Mouse (Mus musculus): Measurements from ENCODE around the gene Usp46. TPM values are rescaled to one million over a fixed set of nuclear protein-coding genes. Genes with fewer than 3 reads are reported as not detected.
"Not testable (repeated sequence)": the region's sequence is repeated elsewhere in the genome, so short reads cannot be mapped to it uniquely, and the experiment has no call there.

Gene Usp46
- polyA plus RNA-seq, 1 experiment: 2.2 TPM

DNA sequence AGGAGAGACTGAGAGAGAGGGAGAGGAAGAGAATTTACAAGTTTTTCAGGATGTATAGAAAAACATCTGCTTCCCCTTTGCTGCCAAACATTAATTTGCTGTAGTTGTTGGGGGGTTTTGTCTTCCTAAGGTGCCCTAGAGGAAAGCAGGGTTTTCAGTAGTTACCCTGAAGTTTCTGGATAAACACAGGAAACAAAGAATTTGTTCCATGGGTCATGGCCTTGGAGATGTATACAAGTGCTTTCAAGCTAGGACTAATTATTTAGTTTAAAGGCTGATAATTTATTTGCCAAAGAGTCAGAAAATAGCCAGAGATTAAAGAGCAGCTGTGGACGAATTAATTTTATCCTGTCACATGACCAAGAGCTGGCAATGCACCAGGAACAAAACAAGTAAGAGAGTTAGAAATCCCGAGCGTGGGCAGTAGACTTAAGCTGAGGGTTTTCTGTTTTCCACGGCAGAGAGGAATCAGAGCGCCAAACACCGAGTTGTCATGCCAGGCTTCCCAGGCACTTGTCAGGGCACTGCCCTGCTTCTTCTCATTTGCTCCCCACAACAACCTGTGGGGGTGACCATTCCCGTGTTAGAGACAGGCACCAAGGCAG, 98.1 kb downstream of the Usp46 start:
- no peaks in the 10 kb centered on the region for H3K36me3 ChIP-seq (ENCODE audit: control insufficient read depth, insufficient read depth, low read length)
- TF ChIP-seq CTCF (IDR thresholded peaks at IDR 0.05; ENCODE audit: borderline replicate concordance, control insufficient read depth, extremely low read depth, insufficient read depth, low read length, poor library complexity) (no peak), POLR2A (IDR thresholded peaks at IDR 0.05; ENCODE audit: control insufficient read depth, extremely low read depth, insufficient read depth, low read length, poor library complexity) (no peak)
- no peak overlapping the region for H3K27ac ChIP-seq (ENCODE audit: control insufficient read depth, insufficient read depth, low read length)
- H3K4me3 ChIP-seq (ENCODE audit: control insufficient read depth, insufficient read depth, low read length): no peak overlapping the region
- no peak for DNase-seq
- no peaks in the 10 kb centered on the region for H3K4me1 ChIP-seq (replicated peaks; ENCODE audit: control insufficient read depth, insufficient read depth, low read length)
- WGBS: 42% methylated on average over 7 of the region's 7 CpGs
- no peaks in the 10 kb centered on the region for H3K27me3 ChIP-seq (ENCODE audit: control insufficient read depth, insufficient read depth, low read length)

GRCm38 (mm10) chr5:73969338-73969737, 98.9 kb downstream of the Usp46 start:
- no peak for DNase-seq

DNA sequence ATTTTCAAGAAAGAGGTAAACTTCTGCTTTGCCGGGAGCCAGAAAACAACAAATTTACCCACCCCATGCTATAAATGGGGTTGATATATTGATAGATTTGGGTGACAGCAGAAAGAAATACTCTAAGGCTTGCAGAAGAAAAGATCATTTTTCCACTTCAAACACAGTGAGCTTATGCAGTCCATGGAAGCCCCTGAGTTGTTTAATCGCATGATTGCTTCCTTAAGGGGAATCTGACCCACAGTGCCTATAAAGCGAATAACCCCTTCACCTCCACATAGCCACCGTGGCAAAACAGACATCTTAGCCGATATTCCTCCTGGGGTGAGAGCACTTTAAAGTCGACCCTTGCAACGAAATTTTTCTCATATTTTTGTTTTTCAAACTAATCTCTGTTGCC, 108.5 kb downstream of the Usp46 start:
- TF ChIP-seq POLR2A (IDR thresholded peaks at IDR 0.05; ENCODE audit: control insufficient read depth, extremely low read depth, insufficient read depth, low read length, poor library complexity): no peak
- no peak for TF ChIP-seq CTCF (IDR thresholded peaks at IDR 0.05; ENCODE audit: borderline replicate concordance, control insufficient read depth, extremely low read depth, insufficient read depth, low read length, poor library complexity)
- WGBS: 91% methylated on average over 7 of the region's 7 CpGs
- Histone ChIP-seq H3K27me3 (ENCODE audit: control insufficient read depth, insufficient read depth, low read length) (no peaks in the 10 kb centered on the region), H3K4me1 (replicated peaks; ENCODE audit: control insufficient read depth, insufficient read depth, low read length) (no peaks in the 10 kb centered on the region), H3K4me3 (ENCODE audit: control insufficient read depth, insufficient read depth, low read length) (no peak overlapping the region), H3K36me3 (ENCODE audit: control insufficient read depth, insufficient read depth, low read length) (no peaks in the 10 kb centered on the region), H3K27ac (ENCODE audit: control insufficient read depth, insufficient read depth, low read length) (no peak overlapping the region)
- DNase-seq: no peak

More at GRCm38 (mm10) chr5:73969338-73969737, 98.9 kb downstream of the Usp46 start:
- Histone ChIP-seq H3K27ac (ENCODE audit: control insufficient read depth, insufficient read depth, low read length) (no peak overlapping the region), H3K27me3 (ENCODE audit: control insufficient read depth, insufficient read depth, low read length) (no peaks in the 10 kb centered on the region), H3K4me3 (ENCODE audit: control insufficient read depth, insufficient read depth, low read length) (no peak overlapping the region), H3K4me1 (replicated peaks; ENCODE audit: control insufficient read depth, insufficient read depth, low read length) (no peaks in the 10 kb centered on the region), H3K36me3 (ENCODE audit: control insufficient read depth, insufficient read depth, low read length) (no peaks in the 10 kb centered on the region)
- 96% methylated on average over 8 of the region's 8 CpGs for WGBS
- TF ChIP-seq CTCF (IDR thresholded peaks at IDR 0.05; ENCODE audit: borderline replicate concordance, control insufficient read depth, extremely low read depth, insufficient read depth, low read length, poor library complexity) (no peak), POLR2A (IDR thresholded peaks at IDR 0.05; ENCODE audit: control insufficient read depth, extremely low read depth, insufficient read depth, low read length, poor library complexity) (no peak)

DNA sequence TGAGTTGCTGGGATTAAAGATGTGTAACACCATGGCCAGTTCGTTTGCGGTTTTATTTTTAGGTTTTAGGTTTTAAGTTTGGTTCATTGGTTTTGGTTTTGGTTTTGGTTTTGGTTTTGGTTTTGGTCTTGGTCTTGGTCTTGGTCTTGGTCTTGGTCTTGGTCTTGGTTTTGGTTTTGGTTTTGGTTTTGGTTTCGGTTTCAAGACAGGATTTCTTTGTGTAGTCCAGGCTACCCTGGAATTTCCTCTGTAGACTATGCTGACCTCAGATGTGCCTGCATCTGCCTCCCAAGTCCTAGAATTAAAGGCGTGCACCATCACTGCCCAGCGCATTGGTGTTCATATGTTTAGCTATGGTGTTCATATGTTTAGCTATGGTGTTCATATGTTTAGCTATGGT, 109.6 kb downstream of the Usp46 start:
- not testable (repeated sequence) for H3K36me3 ChIP-seq (ENCODE audit: control insufficient read depth, insufficient read depth, low read length); H3K4me1 ChIP-seq (replicated peaks; ENCODE audit: control insufficient read depth, insufficient read depth, low read length)
- 82% methylated on average over 5 of the region's 5 CpGs for WGBS

DNA sequence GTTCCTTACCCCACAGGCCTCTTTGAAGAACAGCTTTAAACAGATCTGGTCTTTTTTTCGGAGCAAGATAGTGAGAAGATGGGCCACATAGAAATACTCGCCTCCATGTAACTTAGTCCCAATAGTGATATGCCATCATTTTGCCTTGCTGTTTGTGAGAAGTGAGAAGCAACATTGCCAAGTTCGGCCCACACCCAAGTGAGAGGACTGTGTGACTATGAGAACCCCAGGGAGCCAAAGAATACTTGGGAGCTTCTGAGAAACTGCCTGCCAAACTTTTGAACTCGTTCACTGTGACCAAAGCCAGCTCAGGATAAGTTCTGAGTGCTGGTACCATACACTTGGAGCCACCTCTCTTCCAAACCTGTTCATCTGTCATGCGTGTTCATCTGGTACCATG, 110.1 kb downstream of the Usp46 start:
- no peak for DNase-seq
- 93% methylated on average over 5 of the region's 5 CpGs for WGBS

More for the DNA sequence above, 109.6 kb downstream of the Usp46 start:
- not testable (repeated sequence) for H3K4me3 ChIP-seq (ENCODE audit: control insufficient read depth, insufficient read depth, low read length); H3K27ac ChIP-seq (ENCODE audit: control insufficient read depth, insufficient read depth, low read length); H3K27me3 ChIP-seq (ENCODE audit: control insufficient read depth, insufficient read depth, low read length); DNase-seq

DNA sequence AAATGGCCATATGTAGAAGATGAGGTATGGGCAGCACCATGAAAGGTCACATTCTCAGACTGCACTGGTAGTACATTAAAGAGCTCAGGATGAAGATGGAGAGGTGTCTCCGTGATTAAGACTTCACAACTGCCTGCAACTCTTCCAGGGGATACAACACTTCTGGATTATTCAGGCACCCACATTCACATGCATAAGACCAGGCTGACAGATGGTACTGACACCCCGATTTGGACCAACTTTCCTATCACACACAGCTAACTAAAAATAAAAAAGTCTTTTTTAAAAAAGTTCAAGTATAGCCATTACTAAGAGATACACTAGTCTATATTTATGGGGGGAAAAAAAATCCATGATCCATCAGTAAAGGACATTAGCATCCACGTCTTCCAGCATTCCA, 112.5 kb downstream of the Usp46 start:
- no peak overlapping the region for H3K27ac ChIP-seq (ENCODE audit: control insufficient read depth, insufficient read depth, low read length)
- no peaks in the 10 kb centered on the region for H3K4me1 ChIP-seq (replicated peaks; ENCODE audit: control insufficient read depth, insufficient read depth, low read length)
- no peak overlapping the region for H3K4me3 ChIP-seq (ENCODE audit: control insufficient read depth, insufficient read depth, low read length)
- 88% methylated on average over 3 of the region's 3 CpGs for WGBS
- H3K27me3 ChIP-seq (ENCODE audit: control insufficient read depth, insufficient read depth, low read length): no peaks in the 10 kb centered on the region
- no peak for TF ChIP-seq POLR2A (IDR thresholded peaks at IDR 0.05; ENCODE audit: control insufficient read depth, extremely low read depth, insufficient read depth, low read length, poor library complexity)
- no peak for TF ChIP-seq CTCF (IDR thresholded peaks at IDR 0.05; ENCODE audit: borderline replicate concordance, control insufficient read depth, extremely low read depth, insufficient read depth, low read length, poor library complexity)
- H3K36me3 ChIP-seq (ENCODE audit: control insufficient read depth, insufficient read depth, low read length): no peaks in the 10 kb centered on the region
- no peak for DNase-seq

More for the DNA sequence above, 110.1 kb downstream of the Usp46 start:
- H3K27ac ChIP-seq (ENCODE audit: control insufficient read depth, insufficient read depth, low read length): no peak overlapping the region
- no peak for TF ChIP-seq CTCF (IDR thresholded peaks at IDR 0.05; ENCODE audit: borderline replicate concordance, control insufficient read depth, extremely low read depth, insufficient read depth, low read length, poor library complexity)
- TF ChIP-seq POLR2A (IDR thresholded peaks at IDR 0.05; ENCODE audit: control insufficient read depth, extremely low read depth, insufficient read depth, low read length, poor library complexity): no peak
- no peak overlapping the region for H3K4me3 ChIP-seq (ENCODE audit: control insufficient read depth, insufficient read depth, low read length)
- H3K4me1 ChIP-seq (replicated peaks; ENCODE audit: control insufficient read depth, insufficient read depth, low read length): no peaks in the 10 kb centered on the region
- no peaks in the 10 kb centered on the region for H3K27me3 ChIP-seq (ENCODE audit: control insufficient read depth, insufficient read depth, low read length)
- no peaks in the 10 kb centered on the region for H3K36me3 ChIP-seq (ENCODE audit: control insufficient read depth, insufficient read depth, low read length)

DNA sequence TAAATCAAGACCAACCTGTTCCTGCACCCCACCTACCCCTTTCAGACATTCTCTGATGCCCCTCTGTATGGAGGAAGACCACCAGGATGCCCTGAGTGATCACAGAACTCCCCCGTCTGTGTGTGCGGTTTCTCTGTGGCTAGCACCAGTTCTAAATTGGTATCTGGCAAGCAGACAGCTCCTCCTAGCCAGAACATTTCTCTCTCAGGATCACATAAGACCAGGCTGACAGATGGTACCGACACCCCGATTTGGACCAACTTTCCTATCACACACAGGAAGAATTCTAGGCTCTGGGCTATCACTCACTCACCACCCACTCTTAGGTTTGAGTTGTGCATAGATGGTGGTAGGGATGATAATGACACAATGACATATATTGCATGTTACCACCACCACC, 113.2 kb downstream of the Usp46 start:
- no peaks in the 10 kb centered on the region for H3K4me1 ChIP-seq (replicated peaks; ENCODE audit: control insufficient read depth, insufficient read depth, low read length)
- no peak for DNase-seq
- no peaks in the 10 kb centered on the region for H3K27me3 ChIP-seq (ENCODE audit: control insufficient read depth, insufficient read depth, low read length)
- no peaks in the 10 kb centered on the region for H3K36me3 ChIP-seq (ENCODE audit: control insufficient read depth, insufficient read depth, low read length)
- WGBS: 94% methylated on average over 4 of the region's 4 CpGs
- no peak overlapping the region for H3K4me3 ChIP-seq (ENCODE audit: control insufficient read depth, insufficient read depth, low read length)
- TF ChIP-seq CTCF (IDR thresholded peaks at IDR 0.05; ENCODE audit: borderline replicate concordance, control insufficient read depth, extremely low read depth, insufficient read depth, low read length, poor library complexity) (no peak), POLR2A (IDR thresholded peaks at IDR 0.05; ENCODE audit: control insufficient read depth, extremely low read depth, insufficient read depth, low read length, poor library complexity) (no peak)
- no peak overlapping the region for H3K27ac ChIP-seq (ENCODE audit: control insufficient read depth, insufficient read depth, low read length)

Data from thymus, adult 2 months (tissue).